Mouse (Mus musculus): ENCODE results near the gene Ldha. TPM values are rescaled to one million over a fixed set of nuclear protein-coding genes. Genes with fewer than 3 reads are reported as not detected.
A peak's percentile ranks its signal among the peaks of the same experiment; 100 is the strongest.

Gene Ldha
- polyA plus RNA-seq, 1 experiment from 2014 or later: 2,451 TPM

GRCm38 (mm10) chr7:46843576-46843975, 2.3 kb downstream of the Ldha start:
- no peak overlapping the region for H3K4me3 ChIP-seq (ENCODE audit: low read depth, low read length)
- ATAC-seq (replicated peaks; ENCODE audit: low FRiP score, low TSS enrichment, low read depth): no peak
- no peaks in the 10 kb centered on the region for H3K9me3 ChIP-seq (ENCODE audit: control insufficient read depth, low read length)
- 88% methylated on average over 4 of the region's 4 CpGs for WGBS
- H3K4me2 ChIP-seq (ENCODE audit: low read length): no peak overlapping the region
- no peak overlapping the region for H3K9ac ChIP-seq (ENCODE audit: low read length)
- no peak overlapping the region for H3K27ac ChIP-seq (ENCODE audit: low read depth)
- peaks cover 25% of the 10 kb centered on the region for H3K4me1 ChIP-seq (replicated peaks; ENCODE audit: control insufficient read depth, insufficient read depth, low read length)
- no peak for DNase-seq (ENCODE audit: low spot score)
- peaks cover 9% of the 10 kb centered on the region for H3K36me3 ChIP-seq (ENCODE audit: control insufficient read depth, insufficient read depth, low read length)
- no peaks in the 10 kb centered on the region for H3K27me3 ChIP-seq (replicated peaks; ENCODE audit: control insufficient read depth, insufficient read depth, low read length)

- Histone ChIP-seq H3K4me3 (ENCODE audit: low read depth, low read length) (peak overlapping the region; percentile 96), H3K9ac (ENCODE audit: low read length) (peak overlapping the region; percentile 98), H3K27ac (ENCODE audit: low read depth) (peak overlapping the region; percentile 97), H3K4me2 (ENCODE audit: low read length) (peak overlapping the region; percentile 91), H3K36me3 (ENCODE audit: control insufficient read depth, insufficient read depth, low read length) (peaks cover 27% of the 10 kb centered on the region), H3K27me3 (replicated peaks; ENCODE audit: control insufficient read depth, insufficient read depth, low read length) (no peaks in the 10 kb centered on the region), H3K4me1 (replicated peaks; ENCODE audit: control insufficient read depth, insufficient read depth, low read length) (peaks cover 8% of the 10 kb centered on the region), H3K9me3 (ENCODE audit: control insufficient read depth, low read length) (no peaks in the 10 kb centered on the region)
- ATAC-seq (replicated peaks; ENCODE audit: low FRiP score, low TSS enrichment, low read depth) (peak; percentile 90), DNase-seq (ENCODE audit: low spot score) (peak; percentile 98)
- WGBS: 1% methylated on average over 51 of the region's 51 CpGs
Observed at GRCm38 (mm10) chr7:46845211-46845977, 4.1 kb downstream of the Ldha start.

- WGBS: under 1% methylated on average over 36 of the region's 36 CpGs
- Histone ChIP-seq H3K36me3 (ENCODE audit: control insufficient read depth, insufficient read depth, low read length) (peaks cover 34% of the 10 kb centered on the region), H3K27me3 (replicated peaks; ENCODE audit: control insufficient read depth, insufficient read depth, low read length) (no peaks in the 10 kb centered on the region), H3K4me1 (replicated peaks; ENCODE audit: control insufficient read depth, insufficient read depth, low read length) (peaks cover 5% of the 10 kb centered on the region), H3K27ac (ENCODE audit: low read depth) (peak overlapping the region; percentile 97), H3K4me2 (ENCODE audit: low read length) (peak overlapping the region; percentile 91), H3K9me3 (ENCODE audit: control insufficient read depth, low read length) (no peaks in the 10 kb centered on the region), H3K9ac (ENCODE audit: low read length) (peak overlapping the region; percentile 98), H3K4me3 (ENCODE audit: low read depth, low read length) (peak overlapping the region; percentile 96)
- DNase-seq (ENCODE audit: low spot score) (no peak), ATAC-seq (replicated peaks; ENCODE audit: low FRiP score, low TSS enrichment, low read depth) (no peak; the same call in 1 of the 2 replicates)
Observed at GRCm38 (mm10) chr7:46845978-46846485, 4.8 kb downstream of the Ldha start.

GRCm38 (mm10) chr7:46846486-46847244, 5.4 kb downstream of the Ldha start:
- Histone ChIP-seq H3K4me2 (ENCODE audit: low read length) (peak overlapping the region; percentile 91), H3K9me3 (ENCODE audit: control insufficient read depth, low read length) (no peaks in the 10 kb centered on the region), H3K27me3 (replicated peaks; ENCODE audit: control insufficient read depth, insufficient read depth, low read length) (no peaks in the 10 kb centered on the region), H3K9ac (ENCODE audit: low read length) (peak overlapping the region; percentile 98), H3K4me1 (replicated peaks; ENCODE audit: control insufficient read depth, insufficient read depth, low read length) (peaks cover 5% of the 10 kb centered on the region), H3K4me3 (ENCODE audit: low read depth, low read length) (peak overlapping the region; percentile 96), H3K27ac (ENCODE audit: low read depth) (peak overlapping the region; percentile 97), H3K36me3 (ENCODE audit: control insufficient read depth, insufficient read depth, low read length) (peaks cover 40% of the 10 kb centered on the region)
- peak; percentile 84 for DNase-seq (ENCODE audit: low spot score)
- 2% methylated on average over 28 of the region's 28 CpGs for WGBS
- peak; percentile 7 for ATAC-seq (replicated peaks; ENCODE audit: low FRiP score, low TSS enrichment, low read depth)

- ATAC-seq (replicated peaks; ENCODE audit: low FRiP score, low TSS enrichment, low read depth) (no peak), DNase-seq (ENCODE audit: low spot score) (no peak)
- H3K9me3 ChIP-seq (ENCODE audit: control insufficient read depth, low read length): no peaks in the 10 kb centered on the region
- no peak overlapping the region for H3K4me3 ChIP-seq (ENCODE audit: low read depth, low read length)
- no peak overlapping the region for H3K9ac ChIP-seq (ENCODE audit: low read length)
- 80% methylated on average over 5 of the region's 5 CpGs for WGBS
- no peaks in the 10 kb centered on the region for H3K27me3 ChIP-seq (replicated peaks; ENCODE audit: control insufficient read depth, insufficient read depth, low read length)
- H3K27ac ChIP-seq (ENCODE audit: low read depth): no peak overlapping the region
- peaks cover 66% of the 10 kb centered on the region for H3K36me3 ChIP-seq (ENCODE audit: control insufficient read depth, insufficient read depth, low read length)
- H3K4me2 ChIP-seq (ENCODE audit: low read length): no peak overlapping the region
- peaks cover 5% of the 10 kb centered on the region for H3K4me1 ChIP-seq (replicated peaks; ENCODE audit: control insufficient read depth, insufficient read depth, low read length)
Observed at GRCm38 (mm10) chr7:46849287-46849686, 8.0 kb downstream of the Ldha start.

GRCm38 (mm10) chr7:46851026-46851425, 9.8 kb downstream of the Ldha start:
- H3K36me3 ChIP-seq (ENCODE audit: control insufficient read depth, insufficient read depth, low read length): peaks cover 83% of the 10 kb centered on the region
- H3K27ac ChIP-seq (ENCODE audit: low read depth): no peak overlapping the region
- no peaks in the 10 kb centered on the region for H3K27me3 ChIP-seq (replicated peaks; ENCODE audit: control insufficient read depth, insufficient read depth, low read length)
- no peaks in the 10 kb centered on the region for H3K9me3 ChIP-seq (ENCODE audit: control insufficient read depth, low read length)
- no peak overlapping the region for H3K9ac ChIP-seq (ENCODE audit: low read length)
- DNase-seq (ENCODE audit: low spot score) (no peak), ATAC-seq (replicated peaks; ENCODE audit: low FRiP score, low TSS enrichment, low read depth) (no peak)
- no peak overlapping the region for H3K4me2 ChIP-seq (ENCODE audit: low read length)
- 87% methylated on average over 7 of the region's 7 CpGs for WGBS
- peaks cover 5% of the 10 kb centered on the region for H3K4me1 ChIP-seq (replicated peaks; ENCODE audit: control insufficient read depth, insufficient read depth, low read length)
- no peak overlapping the region for H3K4me3 ChIP-seq (ENCODE audit: low read depth, low read length)

- peaks cover 83% of the 10 kb centered on the region for H3K36me3 ChIP-seq (ENCODE audit: control insufficient read depth, insufficient read depth, low read length)
- H3K4me3 ChIP-seq (ENCODE audit: low read depth, low read length): no peak overlapping the region
- no peaks in the 10 kb centered on the region for H3K9me3 ChIP-seq (ENCODE audit: control insufficient read depth, low read length)
- DNase-seq (ENCODE audit: low spot score) (no peak), ATAC-seq (replicated peaks; ENCODE audit: low FRiP score, low TSS enrichment, low read depth) (no peak)
- no peaks in the 10 kb centered on the region for H3K4me1 ChIP-seq (replicated peaks; ENCODE audit: control insufficient read depth, insufficient read depth, low read length)
- H3K9ac ChIP-seq (ENCODE audit: low read length): no peak overlapping the region
- WGBS: 79% methylated on average over 1 of the region's 1 CpGs
- no peaks in the 10 kb centered on the region for H3K27me3 ChIP-seq (replicated peaks; ENCODE audit: control insufficient read depth, insufficient read depth, low read length)
- no peak overlapping the region for H3K4me2 ChIP-seq (ENCODE audit: low read length)
- no peak overlapping the region for H3K27ac ChIP-seq (ENCODE audit: low read depth)
Observed at GRCm38 (mm10) chr7:46852666-46853065, 11.4 kb downstream of the Ldha start.

- H3K36me3 ChIP-seq (ENCODE audit: control insufficient read depth, insufficient read depth, low read length): peaks cover 76% of the 10 kb centered on the region
- no peak overlapping the region for H3K9ac ChIP-seq (ENCODE audit: low read length)
- H3K27ac ChIP-seq (ENCODE audit: low read depth): no peak overlapping the region
- no peak overlapping the region for H3K4me3 ChIP-seq (ENCODE audit: low read depth, low read length)
- no peaks in the 10 kb centered on the region for H3K9me3 ChIP-seq (ENCODE audit: control insufficient read depth, low read length)
- H3K4me2 ChIP-seq (ENCODE audit: low read length): no peak overlapping the region
- H3K27me3 ChIP-seq (replicated peaks; ENCODE audit: control insufficient read depth, insufficient read depth, low read length): no peaks in the 10 kb centered on the region
- 90% methylated on average over 9 of the region's 9 CpGs for WGBS
- ATAC-seq (replicated peaks; ENCODE audit: low FRiP score, low TSS enrichment, low read depth) (no peak), DNase-seq (ENCODE audit: low spot score) (no peak)
- no peaks in the 10 kb centered on the region for H3K4me1 ChIP-seq (replicated peaks; ENCODE audit: control insufficient read depth, insufficient read depth, low read length)
Observed at GRCm38 (mm10) chr7:46853365-46853764, 12.1 kb downstream of the Ldha start.
